Mouse (Mus musculus): ENCODE measurements around the gene Gpsm2. TPM values are rescaled to one million over a fixed set of nuclear protein-coding genes. Genes with fewer than 3 reads are reported as not detected.
"Not testable (repeated sequence)": the region's sequence is repeated elsewhere in the genome, so short reads cannot be mapped to it uniquely, and the experiment has no call there.

Gene Gpsm2
- polyA plus RNA-seq, 1 experiment, result 30.9 TPM

DNA sequence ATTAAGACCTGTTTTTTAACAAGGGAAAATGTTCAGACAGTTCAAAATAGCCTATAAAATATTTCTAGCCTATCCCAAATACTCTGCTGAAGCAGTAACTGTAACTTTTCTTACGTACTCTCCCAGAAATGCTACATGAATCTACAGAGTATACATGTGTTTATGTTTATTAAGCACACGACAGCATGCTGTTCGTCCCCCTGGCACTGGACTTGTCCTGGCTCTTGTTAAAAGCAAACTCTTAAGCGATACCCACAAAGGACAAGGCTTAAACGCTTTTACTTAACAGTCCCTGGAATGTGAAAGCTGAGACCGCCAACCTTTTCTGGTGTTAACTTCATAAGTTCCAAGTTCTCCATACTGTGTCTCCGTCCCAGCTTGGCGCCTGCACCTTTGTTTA lies 32.7 kb downstream of the Gpsm2 start:
- no peak overlapping the region for H3K9ac ChIP-seq (ENCODE audit: low read depth, poor library complexity, severe bottlenecking)
- no peak overlapping the region for H3K27ac ChIP-seq (ENCODE audit: insufficient read depth, low read length)
- peaks cover 24% of the 10 kb centered on the region for H3K9me3 ChIP-seq (replicated peaks; ENCODE audit: control insufficient read depth, insufficient read depth, low read length, poor library complexity, severe bottlenecking)
- no peak overlapping the region for H3K4me3 ChIP-seq (ENCODE audit: low read depth, low read length)
- no peaks in the 10 kb centered on the region for H3K27me3 ChIP-seq (ENCODE audit: control insufficient read depth, insufficient read depth, low read length, poor library complexity, severe bottlenecking)
- peaks cover 15% of the 10 kb centered on the region for H3K36me3 ChIP-seq (ENCODE audit: control insufficient read depth, insufficient read depth, low read length, poor library complexity, severe bottlenecking)
- no peaks in the 10 kb centered on the region for H3K4me1 ChIP-seq (ENCODE audit: control insufficient read depth, insufficient read depth, low read length)
- no peak for TF ChIP-seq CTCF (IDR thresholded peaks at IDR 0.05; ENCODE audit: low read depth, low read length)
- no peak for TF ChIP-seq POLR2A (IDR thresholded peaks at IDR 0.05; ENCODE audit: insufficient read depth, low read length)
- no peak for TF ChIP-seq EP300 (IDR thresholded peaks at IDR 0.05; ENCODE audit: insufficient read depth, low read depth, low read length)

DNA sequence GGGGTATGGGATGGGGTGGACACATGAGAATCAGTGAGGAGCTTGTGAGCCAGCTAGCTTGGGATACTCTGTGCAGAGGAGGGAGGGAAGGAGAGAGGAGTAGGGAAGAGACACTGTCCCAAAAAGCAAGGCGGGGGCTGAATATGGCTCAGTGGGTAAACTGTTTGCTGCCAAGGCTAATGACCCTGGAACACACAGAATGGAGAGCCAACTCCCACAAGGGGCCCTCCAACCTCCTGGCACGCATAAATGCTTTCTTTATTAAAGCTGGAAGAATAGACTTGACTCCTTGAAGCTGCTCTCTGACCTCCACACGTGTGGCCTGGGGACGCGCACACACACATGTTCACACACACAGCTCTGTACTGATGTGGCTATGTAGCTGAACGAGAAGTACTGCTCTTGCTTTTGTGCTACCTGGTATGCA lies 33.1 kb downstream of the Gpsm2 start:
- no peaks in the 10 kb centered on the region for H3K27me3 ChIP-seq (ENCODE audit: control insufficient read depth, insufficient read depth, low read length, poor library complexity, severe bottlenecking)
- no peaks in the 10 kb centered on the region for H3K4me1 ChIP-seq (ENCODE audit: control insufficient read depth, insufficient read depth, low read length)
- peaks cover 20% of the 10 kb centered on the region for H3K9me3 ChIP-seq (replicated peaks; ENCODE audit: control insufficient read depth, insufficient read depth, low read length, poor library complexity, severe bottlenecking)
- no peak overlapping the region for H3K4me3 ChIP-seq (ENCODE audit: low read depth, low read length)
- peaks cover 11% of the 10 kb centered on the region for H3K36me3 ChIP-seq (ENCODE audit: control insufficient read depth, insufficient read depth, low read length, poor library complexity, severe bottlenecking)
- no peak overlapping the region for H3K9ac ChIP-seq (ENCODE audit: low read depth, poor library complexity, severe bottlenecking)
- TF ChIP-seq POLR2A (IDR thresholded peaks at IDR 0.05; ENCODE audit: insufficient read depth, low read length), result no peak
- no peak for TF ChIP-seq EP300 (IDR thresholded peaks at IDR 0.05; ENCODE audit: insufficient read depth, low read depth, low read length)
- no peak for TF ChIP-seq CTCF (IDR thresholded peaks at IDR 0.05; ENCODE audit: low read depth, low read length)
- H3K27ac ChIP-seq (ENCODE audit: insufficient read depth, low read length), result no peak overlapping the region

DNA sequence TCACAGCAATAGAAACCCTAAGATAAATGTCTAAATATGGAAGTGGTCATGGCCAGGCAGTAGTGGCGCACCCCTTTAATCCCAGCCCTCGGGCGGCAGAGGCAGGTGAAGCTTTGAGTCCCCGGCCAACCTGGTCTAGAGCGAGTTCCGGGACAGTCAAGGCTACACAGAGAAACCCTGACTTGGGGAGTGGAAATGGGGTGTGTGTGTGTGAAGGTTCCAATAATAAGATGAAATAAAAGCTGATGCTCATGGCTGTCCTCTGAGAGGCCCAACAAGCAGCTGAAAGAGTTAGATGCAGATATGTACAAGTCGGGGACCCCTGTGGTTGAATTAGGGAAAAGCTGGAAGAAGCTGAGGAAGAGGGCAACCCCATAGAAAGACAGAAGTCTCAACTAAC lies 36.4 kb downstream of the Gpsm2 start:
- H3K9me3 ChIP-seq (replicated peaks; ENCODE audit: control insufficient read depth, insufficient read depth, low read length, poor library complexity, severe bottlenecking), result peaks cover 9% of the 10 kb centered on the region
- no peak overlapping the region for H3K4me3 ChIP-seq (ENCODE audit: low read depth, low read length)
- H3K27ac ChIP-seq (ENCODE audit: insufficient read depth, low read length), result no peak overlapping the region
- H3K27me3 ChIP-seq (ENCODE audit: control insufficient read depth, insufficient read depth, low read length, poor library complexity, severe bottlenecking), result no peaks in the 10 kb centered on the region
- no peak for TF ChIP-seq POLR2A (IDR thresholded peaks at IDR 0.05; ENCODE audit: insufficient read depth, low read length)
- TF ChIP-seq EP300 (IDR thresholded peaks at IDR 0.05; ENCODE audit: insufficient read depth, low read depth, low read length), result no peak
- TF ChIP-seq CTCF (IDR thresholded peaks at IDR 0.05; ENCODE audit: low read depth, low read length), result no peak
- peaks cover 16% of the 10 kb centered on the region for H3K36me3 ChIP-seq (ENCODE audit: control insufficient read depth, insufficient read depth, low read length, poor library complexity, severe bottlenecking)
- H3K9ac ChIP-seq (ENCODE audit: low read depth, poor library complexity, severe bottlenecking), result no peak overlapping the region
- H3K4me1 ChIP-seq (ENCODE audit: control insufficient read depth, insufficient read depth, low read length), result no peaks in the 10 kb centered on the region

DNA sequence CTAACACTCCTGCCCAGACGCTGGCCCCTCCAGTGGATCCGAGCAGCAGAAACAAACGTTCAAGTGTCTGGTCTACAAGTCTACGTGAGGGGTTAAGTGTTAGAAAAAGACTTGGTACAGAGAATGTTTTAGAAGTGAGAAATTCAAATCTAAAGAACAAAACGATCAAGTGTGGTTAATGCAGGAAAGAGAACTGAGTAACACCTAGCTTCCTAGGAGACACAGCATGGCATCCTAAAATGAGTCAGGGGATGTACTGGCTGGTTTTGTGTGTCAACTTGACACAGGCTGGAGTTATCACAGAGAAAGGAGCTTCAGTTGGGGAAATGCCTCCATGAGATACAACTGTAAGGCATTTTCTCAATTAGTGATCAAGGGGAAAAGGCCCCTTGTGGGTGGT lies 38.5 kb downstream of the Gpsm2 start:
- H3K4me3 ChIP-seq (ENCODE audit: low read depth, low read length); H3K9ac ChIP-seq (ENCODE audit: low read depth, poor library complexity, severe bottlenecking); H3K27me3 ChIP-seq (ENCODE audit: control insufficient read depth, insufficient read depth, low read length, poor library complexity, severe bottlenecking); H3K4me1 ChIP-seq (ENCODE audit: control insufficient read depth, insufficient read depth, low read length); H3K9me3 ChIP-seq (replicated peaks; ENCODE audit: control insufficient read depth, insufficient read depth, low read length, poor library complexity, severe bottlenecking); H3K27ac ChIP-seq (ENCODE audit: insufficient read depth, low read length): not testable (repeated sequence)
- peaks cover 15% of the 10 kb centered on the region for H3K36me3 ChIP-seq (ENCODE audit: control insufficient read depth, insufficient read depth, low read length, poor library complexity, severe bottlenecking)

DNA sequence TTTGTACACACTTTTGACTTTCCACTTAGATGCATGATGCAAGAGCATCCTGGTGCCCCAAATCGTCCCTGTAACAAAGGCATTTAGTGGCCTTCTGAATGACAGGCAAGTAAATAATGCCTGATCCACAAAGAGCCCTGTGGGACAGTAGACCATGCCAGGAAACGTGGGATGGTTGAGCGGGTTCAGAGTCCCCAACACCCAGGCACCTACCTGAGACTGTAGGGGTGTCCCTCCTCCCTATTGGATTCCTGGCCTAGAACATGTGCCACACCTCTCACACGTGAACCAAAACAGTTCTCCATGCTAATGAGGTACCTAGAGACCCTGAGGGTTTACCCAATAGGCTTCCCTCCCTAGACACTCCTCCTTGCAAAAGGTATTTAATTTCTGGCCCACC lies 41.1 kb downstream of the Gpsm2 start:
- no peak for TF ChIP-seq POLR2A (IDR thresholded peaks at IDR 0.05; ENCODE audit: insufficient read depth, low read length)
- TF ChIP-seq EP300 (IDR thresholded peaks at IDR 0.05; ENCODE audit: insufficient read depth, low read depth, low read length), result no peak
- no peak for TF ChIP-seq CTCF (IDR thresholded peaks at IDR 0.05; ENCODE audit: low read depth, low read length)
- Histone ChIP-seq H3K4me1 (ENCODE audit: control insufficient read depth, insufficient read depth, low read length) (no peaks in the 10 kb centered on the region), H3K9ac (ENCODE audit: low read depth, poor library complexity, severe bottlenecking) (no peak overlapping the region), H3K27me3 (ENCODE audit: control insufficient read depth, insufficient read depth, low read length, poor library complexity, severe bottlenecking) (no peaks in the 10 kb centered on the region), H3K27ac (ENCODE audit: insufficient read depth, low read length) (no peak overlapping the region), H3K4me3 (ENCODE audit: low read depth, low read length) (no peak overlapping the region), H3K36me3 (ENCODE audit: control insufficient read depth, insufficient read depth, low read length, poor library complexity, severe bottlenecking) (peaks cover 28% of the 10 kb centered on the region), H3K9me3 (replicated peaks; ENCODE audit: control insufficient read depth, insufficient read depth, low read length, poor library complexity, severe bottlenecking) (no peaks in the 10 kb centered on the region)

DNA sequence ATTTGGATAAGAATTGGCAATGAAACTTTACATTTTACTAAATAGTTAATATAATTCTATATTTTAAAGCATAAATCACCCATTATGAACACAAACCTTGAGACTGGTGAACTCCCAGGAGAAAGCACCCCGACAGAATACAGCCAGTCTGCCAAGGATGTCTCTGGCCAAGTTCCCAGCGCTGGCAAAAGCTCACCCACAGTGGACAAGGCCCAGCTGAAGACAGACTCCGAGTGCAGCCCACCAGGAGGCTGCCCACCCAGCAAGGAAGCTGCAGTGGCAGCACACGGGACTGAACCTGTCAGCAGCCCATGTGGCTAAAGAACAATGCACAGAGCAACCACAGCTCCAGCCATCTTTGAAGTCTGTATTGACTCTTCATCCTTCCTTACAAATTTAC lies 45.5 kb downstream of the Gpsm2 start:
- Histone ChIP-seq H3K36me3 (ENCODE audit: control insufficient read depth, insufficient read depth, low read length, poor library complexity, severe bottlenecking) (peaks cover 42% of the 10 kb centered on the region), H3K27ac (ENCODE audit: insufficient read depth, low read length) (no peak overlapping the region), H3K27me3 (ENCODE audit: control insufficient read depth, insufficient read depth, low read length, poor library complexity, severe bottlenecking) (no peaks in the 10 kb centered on the region), H3K4me1 (ENCODE audit: control insufficient read depth, insufficient read depth, low read length) (no peaks in the 10 kb centered on the region), H3K4me3 (ENCODE audit: low read depth, low read length) (no peak overlapping the region), H3K9ac (ENCODE audit: low read depth, poor library complexity, severe bottlenecking) (no peak overlapping the region), H3K9me3 (replicated peaks; ENCODE audit: control insufficient read depth, insufficient read depth, low read length, poor library complexity, severe bottlenecking) (no peaks in the 10 kb centered on the region)
- TF ChIP-seq CTCF (IDR thresholded peaks at IDR 0.05; ENCODE audit: low read depth, low read length) (no peak), POLR2A (IDR thresholded peaks at IDR 0.05; ENCODE audit: insufficient read depth, low read length) (no peak), EP300 (IDR thresholded peaks at IDR 0.05; ENCODE audit: insufficient read depth, low read depth, low read length) (no peak)

Data from ES-Bruce4 (cell line).